Mouse (Mus musculus) liver, adult 2 months (tissue): ENCODE results near the gene Ablim2.

ENCODE experiments used
- CTCF ChIP-seq: fragments of 200-500 bp; IDR thresholded peaks from 2 replicates; pipeline ENCODE4 v1.5.1; 2011; ENCODE audit warnings: low read depth, low read length, control low read depth
- POLR2A ChIP-seq: fragments of 200-500 bp; IDR thresholded peaks from 2 replicates; pipeline ENCODE4 v1.6.1; 2011; ENCODE audit warnings: low read length, control low read depth; ENCODE audit not compliant: insufficient read depth; ENCODE audit errors: extremely low read depth

DNA sequence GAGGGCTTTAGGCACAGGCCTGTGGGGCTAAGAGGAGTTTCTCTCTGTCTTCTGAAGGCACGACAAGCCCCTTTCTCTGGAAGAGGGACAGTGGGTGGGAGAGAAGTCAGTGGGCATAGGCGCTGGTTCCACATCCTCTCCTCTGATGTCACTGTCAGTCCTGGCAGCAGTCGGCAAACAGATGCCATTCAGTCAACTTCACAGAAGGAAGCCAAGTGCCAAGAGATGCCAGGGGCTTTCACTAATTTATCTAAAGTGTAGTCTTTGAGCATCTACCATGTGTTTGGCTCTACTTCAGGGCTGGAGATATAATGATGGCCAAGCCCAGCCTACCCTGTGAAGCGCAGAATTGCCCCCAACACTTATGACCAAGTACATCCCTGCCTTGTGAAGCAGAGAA is 95.8 kb downstream of the Ablim2 start:
- no peak for TF ChIP-seq CTCF
- no peak for TF ChIP-seq POLR2A
